Mouse (Mus musculus): ENCODE measurements at regions not wholly inside any gene's neighbourhood (a gene's known extent, or its start where the extent isn't known, plus 50 kb on each side); places are given as distances from the start of the nearest gene placed in this dataset.
"Not testable (repeated sequence)": the region's sequence is repeated elsewhere in the genome, so short reads cannot be mapped to it uniquely, and the experiment has no call there.

GRCm38 (mm10) chr15:37099927-37100766 lies 92.6 kb upstream of the Zfp706 start:
- Histone ChIP-seq H3K27ac (no peak overlapping the region), H3K9ac (no peak overlapping the region), H3K27me3 (no peaks in the 10 kb centered on the region), H3K4me1 (peaks cover 4% of the 10 kb centered on the region; the same call in 1 of the 2 replicates), H3K4me2 (peak overlapping the region; percentile 46), H3K9me3 (no peaks in the 10 kb centered on the region), H3K4me3 (peak overlapping the region; percentile 21), H3K36me3 (no peaks in the 10 kb centered on the region)
- peak; percentile 49; the same call in 1 of the 2 replicates for ATAC-seq (ENCODE audit: borderline replicate concordance, extremely low read depth, low FRiP score, low TSS enrichment)
- WGBS, result 29% methylated on average over 17 of the region's 17 CpGs

GRCm38 (mm10) chr15:37099176-37099575 lies 91.6 kb upstream of the Zfp706 start:
- no peak for ATAC-seq (ENCODE audit: borderline replicate concordance, extremely low read depth, low FRiP score, low TSS enrichment)
- Histone ChIP-seq H3K9ac (no peak overlapping the region), H3K4me2 (no peak overlapping the region), H3K9me3 (no peaks in the 10 kb centered on the region), H3K27me3 (no peaks in the 10 kb centered on the region), H3K4me3 (no peak overlapping the region), H3K4me1 (peaks cover 4% of the 10 kb centered on the region; the same call in 1 of the 2 replicates), H3K27ac (no peak overlapping the region), H3K36me3 (no peaks in the 10 kb centered on the region)
- 80% methylated on average over 1 of the region's 1 CpGs for WGBS

DNA sequence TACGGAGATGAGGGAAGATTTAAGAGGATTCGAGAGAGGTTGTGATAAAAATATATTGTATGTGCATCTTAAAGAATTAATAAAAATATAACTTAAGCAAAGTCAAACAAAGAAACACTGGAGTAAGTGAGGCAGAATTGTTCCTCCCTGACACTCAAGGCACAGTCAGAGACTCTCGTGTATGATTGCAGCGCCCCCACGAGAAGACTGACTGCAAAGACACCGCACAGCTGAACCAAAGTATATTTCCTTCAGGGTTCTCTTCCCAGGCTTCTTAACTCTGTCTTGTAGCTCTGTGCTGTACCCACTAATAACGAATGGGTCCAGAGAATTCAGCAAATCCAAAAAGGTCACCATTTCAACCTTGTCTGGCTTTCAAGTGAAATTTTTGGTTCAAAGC lies 89.9 kb upstream of the Zfp706 start:
- no peak overlapping the region for H3K4me3 ChIP-seq
- no peak overlapping the region for H3K27ac ChIP-seq
- no peak overlapping the region for H3K4me2 ChIP-seq
- H3K9ac ChIP-seq, result no peak overlapping the region
- H3K27me3 ChIP-seq, result no peaks in the 10 kb centered on the region
- WGBS, result 90% methylated on average over 7 of the region's 7 CpGs
- peaks cover 4% of the 10 kb centered on the region; the same call in 1 of the 2 replicates for H3K4me1 ChIP-seq
- ATAC-seq (ENCODE audit: borderline replicate concordance, extremely low read depth, low FRiP score, low TSS enrichment), result no peak
- no peaks in the 10 kb centered on the region for H3K9me3 ChIP-seq
- H3K36me3 ChIP-seq, result no peaks in the 10 kb centered on the region

DNA sequence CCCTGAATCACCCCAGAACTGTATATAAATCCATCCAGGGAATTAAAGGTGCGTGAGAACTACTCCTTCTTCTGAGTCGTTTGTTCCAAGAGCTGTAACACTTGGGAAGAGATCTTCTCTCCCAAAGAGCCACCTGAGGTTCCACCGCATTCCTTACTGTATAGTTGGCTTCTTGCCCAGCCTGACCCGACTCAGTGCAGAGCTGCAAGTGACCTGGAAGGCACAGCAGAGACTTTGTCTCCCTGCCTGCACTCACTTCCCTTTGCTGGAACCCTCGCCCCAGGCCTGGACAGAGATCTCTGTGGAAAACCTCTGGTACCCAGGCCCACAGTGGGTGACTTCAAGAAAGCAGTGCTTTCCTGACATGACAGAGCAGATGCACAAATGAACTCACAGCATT lies 83.6 kb upstream of the Zfp706 start:
- not testable (repeated sequence) for H3K4me1 ChIP-seq; H3K9ac ChIP-seq; H3K9me3 ChIP-seq; H3K4me3 ChIP-seq; H3K4me2 ChIP-seq; ATAC-seq (ENCODE audit: borderline replicate concordance, extremely low read depth, low FRiP score, low TSS enrichment); H3K36me3 ChIP-seq; H3K27me3 ChIP-seq
- WGBS, result 40% methylated on average over 5 of the region's 5 CpGs
- peak overlapping the region; percentile 32; the same call in 1 of the 2 replicates for H3K27ac ChIP-seq

DNA sequence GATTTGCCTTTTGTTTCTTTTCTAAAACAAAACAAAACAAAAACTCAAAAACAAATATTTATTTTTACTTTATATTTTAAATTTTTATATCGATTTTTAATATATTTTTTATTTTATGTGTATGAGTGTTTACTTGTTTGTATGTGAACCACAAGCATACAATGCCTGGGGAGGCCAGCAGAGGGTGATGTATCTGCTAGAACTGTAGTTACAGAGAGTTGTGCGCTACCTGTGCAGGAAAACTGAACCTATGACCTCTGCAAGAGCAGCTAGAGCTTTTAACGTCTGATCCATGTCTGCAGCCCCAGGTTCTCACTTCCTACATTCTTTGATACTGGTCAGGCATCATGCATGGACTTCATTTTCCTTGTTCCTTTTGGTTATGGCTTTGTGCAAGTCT lies 76.2 kb upstream of the Zfp706 start:
- no peak overlapping the region for H3K4me3 ChIP-seq
- H3K27me3 ChIP-seq, result no peaks in the 10 kb centered on the region
- H3K4me1 ChIP-seq, result no peaks in the 10 kb centered on the region
- no peak overlapping the region for H3K4me2 ChIP-seq
- H3K36me3 ChIP-seq, result no peaks in the 10 kb centered on the region
- 77% methylated on average over 3 of the region's 3 CpGs for WGBS
- no peak overlapping the region for H3K27ac ChIP-seq
- H3K9me3 ChIP-seq, result no peaks in the 10 kb centered on the region
- H3K9ac ChIP-seq, result no peak overlapping the region
- ATAC-seq (ENCODE audit: borderline replicate concordance, extremely low read depth, low FRiP score, low TSS enrichment), result no peak

GRCm38 (mm10) chr15:37081836-37082235 lies 74.3 kb upstream of the Zfp706 start:
- no peaks in the 10 kb centered on the region for H3K36me3 ChIP-seq
- 69% methylated on average over 2 of the region's 2 CpGs for WGBS
- ATAC-seq (ENCODE audit: borderline replicate concordance, extremely low read depth, low FRiP score, low TSS enrichment), result no peak
- H3K4me1 ChIP-seq, result no peaks in the 10 kb centered on the region
- H3K27ac ChIP-seq, result no peak overlapping the region
- H3K4me2 ChIP-seq, result no peak overlapping the region
- H3K9me3 ChIP-seq, result no peaks in the 10 kb centered on the region
- H3K27me3 ChIP-seq, result no peaks in the 10 kb centered on the region
- H3K4me3 ChIP-seq, result no peak overlapping the region
- no peak overlapping the region for H3K9ac ChIP-seq

- H3K27ac ChIP-seq, result no peak overlapping the region
- WGBS, result 86% methylated on average over 2 of the region's 2 CpGs
- no peaks in the 10 kb centered on the region for H3K4me1 ChIP-seq
- no peak overlapping the region for H3K4me2 ChIP-seq
- no peaks in the 10 kb centered on the region for H3K36me3 ChIP-seq
- H3K9me3 ChIP-seq, result no peaks in the 10 kb centered on the region
- ATAC-seq (ENCODE audit: borderline replicate concordance, extremely low read depth, low FRiP score, low TSS enrichment), result no peak
- no peaks in the 10 kb centered on the region for H3K27me3 ChIP-seq
- H3K4me3 ChIP-seq, result no peak overlapping the region
- H3K9ac ChIP-seq, result no peak overlapping the region
These were observed 73.4 kb upstream of the Zfp706 start for GRCm38 (mm10) chr15:37080931-37081330.

DNA sequence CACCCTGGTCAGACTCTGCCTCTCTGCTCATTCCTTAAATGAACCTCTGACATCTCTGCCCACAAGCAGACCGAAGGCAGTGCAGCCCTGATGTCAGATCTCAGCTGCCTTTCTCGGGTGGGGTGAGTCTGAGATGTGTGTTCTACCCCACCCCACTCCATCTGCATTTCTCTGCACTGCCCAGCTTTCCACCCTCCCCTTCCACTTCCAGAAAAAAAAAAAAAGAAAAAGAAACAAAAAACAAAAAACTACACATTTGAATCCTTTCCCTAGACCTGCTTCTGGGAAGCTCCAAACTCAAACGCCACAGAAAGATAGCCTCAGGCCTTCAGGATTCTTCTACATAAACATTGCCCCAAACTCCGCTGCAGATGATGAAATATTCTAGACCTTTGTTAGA lies 72.8 kb upstream of the Zfp706 start:
- no peaks in the 10 kb centered on the region for H3K27me3 ChIP-seq
- WGBS, result 87% methylated on average over 4 of the region's 4 CpGs
- no peaks in the 10 kb centered on the region for H3K36me3 ChIP-seq
- no peak overlapping the region for H3K9ac ChIP-seq
- H3K4me2 ChIP-seq, result no peak overlapping the region
- no peak overlapping the region for H3K27ac ChIP-seq
- no peaks in the 10 kb centered on the region for H3K4me1 ChIP-seq
- ATAC-seq (ENCODE audit: borderline replicate concordance, extremely low read depth, low FRiP score, low TSS enrichment), result no peak
- H3K9me3 ChIP-seq, result no peaks in the 10 kb centered on the region
- no peak overlapping the region for H3K4me3 ChIP-seq

GRCm38 (mm10) chr15:37074207-37074606 lies 66.6 kb upstream of the Zfp706 start:
- H3K9ac ChIP-seq; H3K36me3 ChIP-seq; H3K4me1 ChIP-seq; H3K27me3 ChIP-seq; ATAC-seq (ENCODE audit: borderline replicate concordance, extremely low read depth, low FRiP score, low TSS enrichment); H3K4me2 ChIP-seq; H3K9me3 ChIP-seq; H3K27ac ChIP-seq; H3K4me3 ChIP-seq: not testable (repeated sequence)
- 91% methylated on average over 2 of the region's 2 CpGs for WGBS

- Histone ChIP-seq H3K36me3 (no peaks in the 10 kb centered on the region), H3K4me3 (no peak overlapping the region), H3K27ac (no peak overlapping the region), H3K9me3 (no peaks in the 10 kb centered on the region), H3K4me2 (no peak overlapping the region), H3K4me1 (no peaks in the 10 kb centered on the region), H3K27me3 (no peaks in the 10 kb centered on the region), H3K9ac (no peak overlapping the region)
- no peak for ATAC-seq (ENCODE audit: borderline replicate concordance, extremely low read depth, low FRiP score, low TSS enrichment)
- whole genome bisulfite sequencing, result 73% methylated on average over 5 of the region's 5 CpGs
These were observed 64.8 kb upstream of the Zfp706 start for GRCm38 (mm10) chr15:37072202-37072862.

DNA sequence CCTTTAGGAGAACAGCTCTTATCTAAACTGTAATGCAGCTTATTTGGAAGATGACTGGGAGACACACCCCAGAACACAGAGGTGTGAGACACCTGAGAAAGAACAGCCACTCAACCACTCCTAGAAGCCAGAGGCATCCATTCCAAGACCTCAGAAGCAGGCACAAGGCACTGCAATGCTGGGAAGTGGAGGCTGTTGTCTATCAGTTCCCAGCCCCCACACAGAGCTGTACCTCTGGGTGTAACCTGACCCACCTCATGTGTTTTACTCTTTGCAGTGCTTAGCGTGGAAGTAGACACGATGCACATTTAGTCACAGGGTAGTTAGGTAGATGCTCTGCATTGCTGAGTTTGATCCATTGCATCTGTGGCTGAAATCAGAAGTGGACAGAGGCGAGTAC lies 62.6 kb upstream of the Zfp706 start:
- H3K4me3 ChIP-seq, result no peak overlapping the region
- ATAC-seq (ENCODE audit: borderline replicate concordance, extremely low read depth, low FRiP score, low TSS enrichment), result no peak

GRCm38 (mm10) chr15:37067326-37067725 lies 59.8 kb upstream of the Zfp706 start:
- ATAC-seq (ENCODE audit: borderline replicate concordance, extremely low read depth, low FRiP score, low TSS enrichment), result no peak
- no peak overlapping the region for H3K9ac ChIP-seq
- H3K4me1 ChIP-seq, result no peaks in the 10 kb centered on the region
- no peak overlapping the region for H3K4me2 ChIP-seq
- no peak overlapping the region for H3K27ac ChIP-seq
- WGBS, result 63% methylated on average over 4 of the region's 4 CpGs
- no peaks in the 10 kb centered on the region for H3K9me3 ChIP-seq
- no peaks in the 10 kb centered on the region for H3K27me3 ChIP-seq
- no peak overlapping the region for H3K4me3 ChIP-seq
- no peaks in the 10 kb centered on the region for H3K36me3 ChIP-seq

More for the DNA sequence above, 62.6 kb upstream of the Zfp706 start:
- H3K9me3 ChIP-seq, result no peaks in the 10 kb centered on the region
- no peak overlapping the region for H3K27ac ChIP-seq
- no peak overlapping the region for H3K9ac ChIP-seq
- no peaks in the 10 kb centered on the region for H3K27me3 ChIP-seq
- H3K4me1 ChIP-seq, result no peaks in the 10 kb centered on the region
- 42% methylated on average over 3 of the region's 3 CpGs for WGBS
- H3K4me2 ChIP-seq, result no peak overlapping the region
- no peaks in the 10 kb centered on the region for H3K36me3 ChIP-seq
